Mouse (Mus musculus) naive thymus-derived CD4-positive, alpha-beta T cell, adult 2 months (primary cell): ENCODE measurements around the gene Epn2.

Experiments used
- DNase-seq: peaks from one replicate; pipeline ENCODE4 v3.0.0-alpha.2; 2011; ENCODE audit warnings: low read depth

Gene Epn2

DNA sequence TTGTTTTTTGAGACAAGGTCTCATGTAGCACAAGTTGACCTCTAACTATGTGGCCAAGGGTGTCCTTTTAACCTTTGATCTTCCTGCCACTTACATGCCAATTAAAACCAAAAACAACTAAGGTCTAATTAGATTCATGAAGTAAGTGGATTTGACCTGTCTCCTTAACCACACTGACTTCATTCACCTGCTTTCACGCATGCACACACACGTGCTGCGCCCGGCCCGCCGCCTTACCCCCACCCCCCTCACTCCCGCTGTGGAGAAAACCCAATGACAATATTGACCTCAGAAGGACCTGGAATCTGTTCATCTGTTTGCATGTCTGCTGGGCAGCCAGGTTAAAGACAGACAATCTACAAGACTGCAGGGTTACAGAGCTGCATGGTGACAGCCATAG is 38.8 kb downstream of the Epn2 start:
- no peak for DNase-seq

DNA sequence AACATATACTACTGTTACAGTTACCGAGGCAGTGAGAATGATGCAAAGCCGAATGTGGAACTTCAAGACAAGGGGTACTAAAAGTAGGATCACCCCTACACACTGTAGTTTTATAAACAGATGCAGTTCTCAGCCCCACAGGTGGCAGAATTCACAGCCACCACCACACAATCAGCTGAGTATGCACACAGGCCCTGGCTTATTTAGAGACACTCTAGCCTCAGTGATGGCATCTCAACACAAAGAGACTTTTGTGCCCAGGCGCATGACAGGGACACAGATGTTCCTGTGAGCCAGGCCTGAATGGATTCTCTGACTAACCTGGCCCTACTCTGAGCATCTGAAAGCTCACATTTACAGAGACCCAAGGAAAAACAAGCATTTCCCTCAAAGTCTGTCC is 42.1 kb downstream of the Epn2 start:
- DNase-seq = no peak

DNA sequence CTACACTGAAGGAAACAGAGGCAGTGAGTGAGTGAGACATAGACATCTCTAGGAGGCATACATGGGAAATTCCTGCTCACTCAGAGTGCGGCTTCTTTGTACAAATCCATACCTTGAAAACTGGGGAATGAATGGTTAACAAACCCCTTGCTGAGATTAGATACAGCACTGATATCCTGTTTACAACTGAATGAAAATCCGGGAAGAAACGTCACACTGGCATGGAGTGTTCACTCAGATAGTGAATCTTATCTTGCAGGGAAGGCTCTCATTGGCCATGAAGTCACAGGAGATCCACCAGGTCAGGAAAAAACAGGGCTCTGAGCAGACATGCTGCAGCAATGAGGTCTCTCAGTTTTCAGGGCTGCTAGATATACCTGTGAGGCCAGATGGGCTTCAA is 42.5 kb downstream of the Epn2 start:
- DNase-seq = no peak

DNA sequence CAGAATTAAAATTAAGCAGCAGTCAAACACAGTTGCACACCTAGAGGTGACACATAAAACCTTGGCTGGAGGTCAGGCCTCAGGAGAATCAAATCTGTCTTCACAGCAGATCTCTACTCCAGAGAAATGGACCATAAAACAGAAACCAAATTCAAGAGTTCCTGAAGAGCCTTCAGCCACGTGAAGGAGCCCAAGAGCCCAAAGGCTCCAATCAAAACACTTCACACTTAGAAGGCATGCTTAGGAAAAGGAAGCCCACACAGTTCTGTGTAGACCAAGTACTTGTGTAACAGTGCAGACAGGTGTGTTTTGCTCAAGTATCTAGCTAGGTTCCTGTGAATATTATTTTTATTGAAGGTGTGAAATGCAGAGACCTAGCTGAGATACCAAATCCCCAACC is 44.0 kb downstream of the Epn2 start:
- DNase-seq = no peak

DNA sequence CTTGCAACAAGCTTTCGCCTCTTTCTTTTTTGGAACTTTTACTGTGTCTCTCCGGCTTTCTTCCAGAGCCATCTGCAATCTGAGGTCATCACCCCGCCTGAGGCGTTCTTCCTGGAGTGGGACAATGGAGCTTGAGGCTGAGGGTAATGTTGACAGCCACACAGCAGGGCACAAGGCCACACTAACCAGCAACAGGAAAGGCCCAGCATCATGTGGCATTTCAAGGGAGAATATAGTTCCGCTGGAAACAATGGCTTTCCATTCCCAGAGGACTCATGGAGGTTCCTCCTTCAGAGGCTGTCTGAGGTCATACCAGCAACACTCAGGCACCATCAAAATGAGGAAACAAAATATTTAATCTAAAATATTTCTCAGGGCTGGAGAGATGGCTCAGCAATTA is 45.9 kb downstream of the Epn2 start:
- no peak for DNase-seq

DNA sequence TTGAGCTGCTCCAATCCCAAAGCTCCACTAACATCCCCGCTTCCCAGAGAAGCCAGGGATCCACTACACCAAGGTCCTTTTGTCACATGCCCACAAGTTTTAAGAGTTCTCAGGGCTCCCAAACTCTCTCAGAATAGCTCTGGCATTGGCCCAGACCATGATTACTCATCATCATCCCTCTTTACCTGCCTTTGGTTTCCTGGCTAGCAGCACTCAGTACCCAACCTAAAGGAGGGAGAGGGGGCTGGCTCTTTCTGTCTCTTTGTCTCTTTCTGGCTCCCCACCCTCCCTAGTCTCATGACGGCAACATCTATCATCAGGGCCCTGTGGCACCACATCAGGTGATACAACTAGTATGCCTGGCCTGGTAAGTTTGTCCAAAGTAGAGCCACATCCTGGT is 46.7 kb downstream of the Epn2 start:
- DNase-seq = no peak

DNA sequence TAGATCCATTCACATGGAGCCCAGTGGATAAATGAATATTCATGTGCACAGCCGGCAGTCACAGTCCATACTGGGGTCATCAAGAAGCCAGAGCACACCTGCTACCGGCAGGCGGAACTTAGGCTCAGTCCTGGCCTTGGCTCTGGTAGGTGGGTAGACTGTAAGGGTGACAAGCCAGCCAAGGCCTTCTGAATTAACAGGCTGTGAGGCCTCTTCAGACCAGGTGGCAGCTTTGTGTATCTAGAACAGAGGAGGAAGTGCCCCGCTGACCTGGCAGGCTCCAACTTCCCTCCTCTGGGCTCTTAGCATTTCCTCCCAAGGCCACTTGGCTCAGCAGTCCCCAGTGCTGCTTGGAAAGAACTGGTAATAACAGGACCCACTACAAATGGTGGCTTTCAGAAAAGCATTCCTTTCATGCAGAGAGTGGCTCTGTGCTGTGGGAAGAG is 50.2 kb downstream of the Epn2 start:
- DNase-seq = no peak

DNA sequence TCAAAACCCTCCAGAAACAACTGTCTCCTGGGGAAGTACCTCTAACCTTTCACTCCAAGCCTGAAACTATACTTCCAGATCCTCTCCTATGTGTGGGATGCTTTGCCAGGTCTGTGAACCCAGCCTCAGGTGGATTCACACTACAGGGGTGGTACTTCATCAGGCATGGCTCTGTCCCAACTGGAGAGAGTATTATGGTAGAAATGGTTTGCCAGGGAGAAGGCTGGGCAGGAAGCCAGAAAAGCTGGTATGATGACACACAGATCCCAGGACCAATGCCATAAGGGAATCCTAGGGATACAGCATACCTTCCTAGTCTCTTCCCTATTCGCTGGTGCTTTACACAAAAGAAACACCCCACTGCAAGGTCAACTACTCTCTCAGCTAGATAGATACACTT is 52.6 kb downstream of the Epn2 start:
- DNase-seq = no peak

DNA sequence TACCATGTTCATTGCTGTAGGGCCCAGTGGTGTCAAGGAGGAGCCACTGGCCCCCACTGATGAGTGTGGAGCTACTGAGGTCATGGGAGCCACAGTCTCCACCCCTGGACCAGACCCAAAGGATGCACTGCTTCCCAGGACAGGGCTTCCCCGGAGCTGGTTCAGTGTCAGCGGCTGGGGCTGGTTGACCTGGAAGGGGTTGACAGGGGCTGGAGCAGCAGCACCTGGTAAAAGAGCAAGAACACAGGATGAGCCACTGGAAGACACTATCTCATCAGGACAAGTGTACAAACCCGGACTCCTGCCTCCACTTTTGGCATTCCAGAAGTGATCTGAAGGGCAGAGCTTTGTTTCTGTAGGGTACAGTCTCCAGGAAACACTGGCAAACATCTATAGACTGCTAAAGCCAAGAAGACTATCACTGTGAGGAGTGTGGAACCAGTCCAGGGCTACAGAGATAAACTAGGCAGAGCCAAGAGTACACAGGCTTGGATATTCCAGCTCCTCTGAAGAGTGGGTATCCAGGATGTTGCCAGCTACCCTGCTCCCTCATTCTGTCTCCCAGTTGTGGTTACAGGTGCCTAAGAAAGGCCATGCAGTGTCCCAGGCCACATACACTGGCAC is 59.9 kb downstream of the Epn2 start:
- DNase-seq = no peak

DNA sequence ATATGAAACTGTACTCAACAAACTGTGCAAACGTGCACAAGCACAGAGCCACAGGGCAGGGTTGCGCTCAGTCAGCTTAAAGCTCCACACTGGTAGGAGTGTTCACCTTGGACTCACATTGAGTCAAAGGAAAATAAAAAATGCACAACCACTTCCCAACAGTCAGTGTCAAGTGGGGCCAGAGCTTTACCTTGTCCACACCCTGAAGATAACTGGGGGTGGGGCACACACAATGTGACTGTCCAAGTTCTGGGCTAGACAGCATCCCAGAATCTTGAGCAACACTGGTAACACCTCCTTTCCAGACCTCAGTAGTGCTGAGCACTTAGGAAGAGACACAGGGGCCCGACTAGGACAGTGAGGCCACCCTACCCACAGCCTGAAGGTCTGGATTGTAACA is 60.6 kb downstream of the Epn2 start:
- no peak for DNase-seq

DNA sequence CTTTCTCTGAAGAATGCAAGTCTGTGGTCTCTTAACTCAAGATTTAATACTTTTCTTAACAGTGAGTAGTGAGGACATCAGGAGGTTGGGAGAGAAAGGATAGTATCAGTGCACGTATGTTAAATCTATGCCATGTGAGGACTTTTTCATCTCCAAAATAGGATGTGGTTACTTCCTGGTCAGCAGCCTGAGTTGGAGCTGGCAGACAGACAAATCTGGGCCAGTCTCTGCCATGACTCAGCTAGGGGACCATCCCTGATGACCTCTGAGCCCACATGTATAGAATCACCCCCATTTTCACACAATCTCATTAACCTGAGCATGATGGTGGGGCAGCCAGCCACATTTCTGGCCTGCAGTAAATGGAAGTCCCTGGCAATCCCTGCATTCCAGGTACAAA is 61.5 kb downstream of the Epn2 start:
- no peak for DNase-seq

DNA sequence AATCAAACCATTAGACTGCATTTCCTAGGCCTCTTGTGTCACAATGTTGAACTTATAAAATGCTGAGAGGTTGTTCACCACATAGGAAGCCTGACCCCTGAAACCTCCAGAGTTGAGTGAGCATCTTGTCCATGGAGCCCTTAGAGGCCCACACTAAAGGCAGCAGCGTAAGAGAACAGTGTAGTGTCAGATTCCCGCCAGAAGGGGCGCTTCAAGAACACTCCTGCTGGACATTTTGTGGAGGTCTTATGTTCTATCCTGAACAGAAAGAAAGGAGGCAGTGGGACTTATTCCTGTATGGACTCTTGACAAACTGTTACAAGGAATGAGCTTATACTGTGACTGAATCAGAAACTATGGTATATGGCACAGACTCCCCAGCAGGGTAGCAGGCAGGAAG is 64.5 kb downstream of the Epn2 start:
- peak; percentile 37 for DNase-seq

DNA sequence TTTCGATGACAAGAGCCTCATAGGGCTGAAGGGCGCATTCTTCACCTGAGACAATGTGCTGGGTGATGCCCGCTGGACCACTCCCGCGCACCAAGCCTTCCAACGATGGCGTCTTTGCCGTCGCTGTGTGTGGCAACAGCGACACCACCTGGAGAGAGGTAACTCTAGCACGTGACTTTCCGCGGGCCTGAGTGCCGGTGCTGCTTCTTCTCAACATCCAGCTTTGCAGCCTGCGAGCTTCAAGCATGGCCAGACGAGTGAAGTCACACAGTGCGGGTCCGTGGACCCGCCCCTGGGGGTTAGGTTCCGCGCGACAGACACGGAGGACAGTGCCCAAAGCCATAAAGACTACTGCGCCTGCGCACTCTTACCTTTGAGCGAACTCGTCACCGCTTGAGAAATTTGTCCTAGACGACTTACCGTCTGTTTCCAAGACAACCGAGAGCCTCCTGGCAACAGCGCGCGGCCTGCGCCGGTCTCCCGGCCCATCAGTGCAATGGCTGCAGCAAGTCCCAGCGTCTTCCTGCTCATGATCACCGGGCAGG is 74.7 kb downstream of the Epn2 start, which contains the start of gene B9d1:
TSS of gene B9d1 (plus strand) at position 432 of the 545 bp plus-strand sequence.
- peak; percentile 99 for DNase-seq

DNA sequence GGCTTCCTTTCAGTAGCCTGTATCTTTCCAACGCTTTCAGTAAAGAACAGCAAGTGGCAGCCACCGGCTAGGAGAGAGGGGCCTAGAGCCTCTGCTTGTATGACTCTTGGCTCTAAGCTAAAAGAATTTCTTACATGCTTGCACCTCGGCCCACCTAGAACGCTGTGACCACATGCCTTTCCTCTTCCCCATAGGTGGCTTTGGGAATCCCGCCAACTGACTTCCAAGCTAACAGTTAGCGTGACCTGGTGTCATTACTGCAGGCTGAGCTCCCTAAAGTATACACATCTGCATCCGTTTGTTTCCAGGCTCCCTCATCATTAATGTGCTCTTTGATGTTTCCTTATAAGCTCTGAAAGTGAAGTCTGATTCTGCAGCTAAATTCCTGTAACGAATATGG is 75.6 kb downstream of the Epn2 start:
- peak; percentile 15 for DNase-seq

DNA sequence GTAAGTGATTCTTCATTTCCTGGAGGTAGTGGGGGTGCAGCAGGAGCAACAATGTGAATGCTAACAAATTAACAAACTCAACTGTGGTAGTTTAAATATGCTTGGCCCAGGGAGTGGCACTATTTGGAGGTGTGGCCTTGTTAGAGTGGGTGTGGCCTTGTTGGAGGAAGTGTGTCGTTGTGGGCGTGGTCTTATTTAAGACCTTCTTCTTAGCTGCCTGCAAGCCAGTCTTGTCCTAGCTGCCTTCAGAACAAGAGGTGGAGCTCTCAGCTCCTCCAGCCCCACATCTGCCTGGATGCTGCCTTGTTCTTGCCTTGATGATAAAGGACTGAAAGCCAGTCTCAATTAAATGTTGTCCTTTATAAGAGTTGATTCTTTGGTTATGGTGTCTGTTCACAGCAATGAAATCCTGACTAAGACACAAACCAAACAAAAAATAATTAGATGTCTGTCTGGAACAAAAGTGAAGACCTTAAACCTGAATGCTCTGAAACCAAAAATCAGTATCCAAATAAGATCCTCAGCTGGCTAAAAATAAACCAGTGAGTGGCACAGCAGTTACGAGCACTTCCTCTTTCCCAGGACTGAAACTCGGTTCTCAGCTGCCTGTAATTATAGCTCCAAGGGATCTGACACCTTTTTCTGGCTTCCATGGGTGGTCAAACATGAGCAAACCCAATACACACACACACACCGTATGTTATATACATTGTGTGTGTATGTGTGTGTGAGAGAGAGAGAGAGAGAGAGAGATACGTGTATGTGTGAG is 80.6 kb downstream of the Epn2 start:
- peak; percentile 22 for DNase-seq

DNA sequence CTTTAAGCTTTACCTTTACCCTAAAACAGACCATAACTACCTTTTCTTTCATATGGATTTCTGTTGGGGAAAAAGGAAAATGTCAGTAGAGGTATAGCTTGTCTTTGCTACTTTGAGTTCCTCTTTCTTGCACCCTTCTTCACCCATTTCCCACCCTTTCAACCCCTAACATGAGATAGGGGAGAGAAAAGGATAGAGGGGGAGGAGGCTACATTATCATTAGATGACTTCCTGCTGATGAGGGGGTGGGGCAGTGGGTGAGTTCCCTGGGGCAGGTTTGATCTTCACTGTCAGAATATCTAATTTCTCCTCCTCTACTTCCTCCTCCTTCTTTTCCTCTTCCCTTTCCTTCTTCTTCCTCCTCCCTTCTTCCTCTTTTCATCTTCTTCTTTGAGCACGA is 82.0 kb downstream of the Epn2 start:
- no peak for DNase-seq

DNA sequence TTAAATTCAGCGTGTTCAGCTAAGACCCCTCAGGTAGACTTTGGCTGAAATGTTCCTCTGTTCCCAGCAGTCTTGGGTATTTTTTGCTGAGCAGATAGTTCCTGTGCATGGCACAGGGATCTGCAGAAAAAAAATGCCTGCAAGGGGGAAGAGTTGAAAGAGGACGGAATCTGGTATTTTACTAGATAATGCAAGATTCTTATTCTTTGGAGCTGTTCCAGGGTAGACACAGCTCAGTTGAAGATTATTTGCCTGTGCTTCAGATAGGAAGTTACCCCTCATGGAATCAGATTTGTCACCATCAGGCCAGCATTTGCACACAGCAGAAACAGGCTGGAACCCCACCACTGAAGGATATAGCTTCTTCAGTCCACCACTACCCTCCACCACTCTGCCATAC is 84.0 kb downstream of the Epn2 start:
- DNase-seq = no peak

DNA sequence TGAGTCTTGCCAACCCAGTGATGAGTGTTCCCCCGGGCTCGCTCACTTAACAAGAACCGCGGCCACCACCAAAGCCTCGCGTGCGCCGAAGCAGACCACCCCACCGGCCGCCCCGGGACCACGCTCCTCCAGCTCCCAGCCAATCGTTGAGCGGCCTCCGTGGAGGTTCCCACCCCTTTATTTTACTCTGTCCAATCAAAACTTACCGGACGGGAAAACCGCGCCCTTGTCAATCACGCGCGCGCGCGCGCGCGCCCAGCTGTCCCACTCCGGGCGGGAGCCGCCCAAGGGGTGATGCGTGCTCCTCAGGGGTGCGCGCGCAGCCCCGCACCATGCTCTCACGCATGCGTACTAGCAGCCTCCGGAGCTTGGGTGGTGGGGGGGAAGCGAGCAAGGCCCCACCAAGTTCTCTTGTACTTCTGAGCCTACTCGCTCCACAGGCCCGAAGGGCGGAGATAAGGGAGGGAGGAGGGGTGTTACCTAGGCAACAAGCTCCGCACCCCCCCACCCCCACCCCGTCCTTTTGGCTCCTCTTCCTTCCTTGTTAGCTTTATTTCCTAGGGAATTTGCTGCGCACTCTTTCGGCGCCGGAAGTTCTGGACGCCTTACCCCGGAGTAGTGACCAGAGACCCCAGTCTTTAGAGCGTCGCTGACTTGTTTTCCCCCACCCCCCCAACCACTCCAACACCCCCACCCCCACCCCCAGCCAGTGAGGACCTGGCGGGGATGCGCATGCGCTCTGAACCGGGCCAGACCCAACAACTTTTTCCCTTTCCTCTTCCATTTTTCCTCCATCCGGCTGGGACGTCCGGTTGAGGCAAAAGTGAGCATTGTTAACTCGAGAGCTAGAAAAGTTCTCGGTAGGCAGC is 85.1 kb downstream of the Epn2 start, which contains the start of gene Mapk7:
TSS of gene Mapk7 (minus strand) at position 278 of the 869 bp plus-strand sequence.
- DNase-seq = peak; percentile 99

DNA sequence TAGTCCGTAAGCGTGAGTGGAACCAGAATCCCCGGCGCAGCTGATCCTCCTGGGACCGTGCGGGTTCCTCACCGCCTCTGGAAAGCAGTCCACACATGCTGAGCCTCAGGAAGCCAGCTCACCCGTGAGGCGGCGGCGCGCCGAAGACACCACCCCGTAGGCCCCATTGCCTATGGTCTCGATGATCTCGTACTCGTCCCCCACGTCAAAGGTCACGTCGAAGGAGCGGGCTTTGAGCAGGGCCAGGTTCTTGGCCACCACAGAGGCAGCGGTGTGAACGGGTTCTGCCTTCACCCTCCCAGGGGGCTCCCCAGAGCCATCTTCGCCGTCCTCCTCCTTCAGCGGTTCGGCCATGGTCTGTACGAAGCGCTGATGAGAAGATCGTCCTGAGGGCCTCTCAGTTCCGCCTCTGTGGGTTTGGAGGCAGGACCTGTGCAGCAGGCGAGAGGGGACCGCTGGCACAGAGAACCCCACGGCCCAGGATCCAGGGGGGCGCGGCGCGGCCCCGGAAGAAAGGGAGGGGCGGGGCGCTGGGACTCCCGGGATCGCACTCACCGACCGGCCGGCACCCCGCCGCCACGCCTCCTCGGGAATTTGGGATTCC is 85.9 kb downstream of the Epn2 start:
- no peak for DNase-seq

DNA sequence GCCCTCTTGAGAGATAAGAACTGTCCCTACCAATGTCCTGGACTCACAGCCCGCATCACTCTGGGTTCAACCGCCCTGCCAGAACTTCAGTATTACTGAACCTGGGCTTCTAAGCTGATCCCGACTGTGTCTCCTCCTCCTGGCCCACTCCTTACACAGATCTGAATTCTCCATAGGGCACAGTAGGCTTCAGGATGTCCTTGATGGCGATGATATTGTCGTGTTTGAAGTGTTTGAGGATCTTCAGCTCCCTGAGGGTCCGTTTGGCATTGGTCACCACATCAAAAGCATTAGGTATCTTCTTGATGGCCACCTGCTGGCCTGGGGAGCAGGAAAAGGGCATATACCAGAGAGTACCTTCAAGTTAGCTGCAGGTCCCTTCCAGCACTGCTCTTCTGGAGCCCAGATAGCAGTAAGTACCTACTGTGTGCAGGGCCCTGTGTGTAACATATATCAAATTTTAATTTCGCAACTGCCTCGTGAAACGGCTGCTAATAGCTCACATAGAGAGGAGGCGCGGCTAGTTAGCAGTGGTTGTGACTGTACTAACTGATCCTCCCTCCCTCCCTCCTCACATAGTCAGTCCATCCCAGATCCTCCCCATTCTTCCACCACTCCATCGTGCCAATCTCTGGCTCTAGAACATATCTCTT is 86.6 kb downstream of the Epn2 start:
- DNase-seq = peak; percentile 16

DNA sequence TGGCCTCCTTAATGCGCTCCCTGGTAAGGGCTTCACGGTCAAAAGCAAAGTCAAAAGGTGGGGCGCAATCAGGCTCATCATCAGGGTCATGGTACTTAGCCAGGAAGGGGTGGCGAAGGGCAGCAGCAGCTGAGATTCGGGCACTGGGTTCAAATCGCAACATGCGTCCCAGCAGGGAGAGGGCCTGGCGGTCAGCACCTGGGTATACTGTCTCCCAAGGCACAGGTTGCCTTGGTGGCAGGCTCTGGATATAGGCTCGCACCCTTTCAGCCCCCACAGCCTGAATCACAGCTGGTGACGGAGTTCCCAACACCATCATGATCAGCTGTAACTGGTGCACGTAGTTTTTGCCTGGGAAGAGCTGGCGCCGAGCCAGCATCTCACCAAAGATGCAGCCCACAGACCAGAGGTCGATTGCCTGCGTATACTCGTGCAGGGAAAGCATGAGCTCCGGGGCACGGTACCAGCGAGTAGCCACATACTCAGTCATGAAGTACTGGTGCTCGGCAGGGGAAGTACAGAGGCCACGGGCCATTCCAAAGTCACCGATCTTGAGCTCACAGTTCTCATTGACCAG is 88.5 kb downstream of the Epn2 start:
- DNase-seq = no peak
